8 mouse cellular contexts compared by ENCODE assay signal in the genomic region with DNA sequence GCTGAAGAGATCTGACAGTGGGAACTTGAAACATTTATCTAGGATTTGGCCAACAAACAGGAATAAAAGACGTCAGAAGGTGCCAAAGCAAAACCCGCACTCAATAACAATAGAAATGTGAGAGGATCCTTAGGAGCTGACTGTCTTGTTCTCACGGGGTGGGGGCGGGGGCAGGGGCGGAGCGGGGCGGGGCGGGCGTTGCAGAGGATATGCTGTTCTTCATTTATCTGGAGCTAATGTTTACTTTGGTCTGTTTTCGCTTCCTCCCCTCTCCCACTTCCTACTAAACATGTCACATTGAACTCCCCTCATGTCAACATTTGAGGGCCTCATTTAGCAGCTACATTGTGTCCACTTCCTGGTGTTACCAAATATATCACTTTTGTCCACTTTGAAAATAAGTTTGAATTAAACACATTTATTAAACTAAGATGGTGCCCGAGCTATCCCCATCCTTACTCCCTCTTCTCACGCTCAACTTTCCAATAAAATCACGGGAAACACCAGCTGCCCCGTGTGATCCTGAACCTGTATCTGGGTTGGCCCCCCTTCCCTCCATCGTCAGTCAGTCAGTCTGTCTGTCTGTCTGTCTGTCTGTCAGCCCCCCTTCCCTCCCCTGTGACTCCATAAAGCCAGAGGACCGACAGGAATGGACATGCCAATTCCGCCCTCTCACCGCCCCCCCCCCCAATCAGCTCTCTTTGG. TPM values are rescaled to one million over a fixed set of nuclear protein-coding genes. Genes with fewer than 3 reads are reported as not detected.
A peak's percentile ranks its signal among the peaks of the same experiment; 100 is the strongest.
DNase-seq lines count a peak whose midpoint lies in the region; ATAC-seq and TF ChIP-seq lines count a peak whose summit lies in the region.
"Had no signal": no experiment of that assay in that cellular context is flagged by ENCODE, and none has a peak within 500 bp of the region (broad histone marks: within the 10 kb centered on the region; RNA-seq: fewer than 3 reads in every experiment).

No protein-coding gene starts in this region.

- peak overlapping the region; percentile 40 to 58 for H3K4me3 ChIP-seq in MEL (ENCODE audit: control insufficient read depth in 1 of 2, insufficient read depth in 1 of 2, low read depth in 2 of 2, low read length in 2 of 2)
- peak overlapping the region; percentile 24; the same call in 1 of the 2 replicates for H3K4me3 ChIP-seq in lung, embryonic 16.5 days (ENCODE audit: low read length)
- H3K4me3 ChIP-seq: limb, embryonic 13.5 days had no signal

- no peak overlapping the region for H3K9ac ChIP-seq in MEL (ENCODE audit: control insufficient read depth, low read depth, low read length, poor library complexity, severe bottlenecking)
- no peak overlapping the region for H3K9ac ChIP-seq in lung, embryonic 16.5 days (ENCODE audit: low read length)
- H3K9ac ChIP-seq: limb, embryonic 13.5 days had no signal

- 21% methylated on average over 18 of the region's 18 CpGs for WGBS in lung, embryonic 16.5 days

- peaks cover 2% of the 10 kb centered on the region in 2 experiments; a peak in 3 of 4 replicates for H3K27me3 ChIP-seq in MEL (ENCODE audit: control insufficient read depth in 1 of 2, insufficient read depth in 2 of 2, low read length in 2 of 2)
- H3K27me3 ChIP-seq in lung, embryonic 16.5 days (ENCODE audit: control insufficient read depth, insufficient read depth, low read depth, low read length) = no peaks in the 10 kb centered on the region
- H3K27me3 ChIP-seq: limb, embryonic 13.5 days had no signal

- H3K9me3 ChIP-seq in MEL (replicated peaks; ENCODE audit: insufficient read depth, low read length) = no peaks in the 10 kb centered on the region
- no peaks in the 10 kb centered on the region for H3K9me3 ChIP-seq in lung, embryonic 16.5 days (ENCODE audit: control insufficient read depth, low read length)
- H3K9me3 ChIP-seq: limb, embryonic 13.5 days had no signal

- TF ChIP-seq EP300 in MEL (IDR thresholded peaks at IDR 0.05; ENCODE audit: low read depth in 1 of 2, low read length in 2 of 2) = no peak

- H3K36me3 ChIP-seq in MEL (ENCODE audit: control insufficient read depth in 1 of 2, insufficient read depth in 2 of 2, low read length in 2 of 2) = no peaks in the 10 kb centered on the region
- no peaks in the 10 kb centered on the region for H3K36me3 ChIP-seq in lung, embryonic 16.5 days (ENCODE audit: control insufficient read depth, insufficient read depth, low read length)
- H3K36me3 ChIP-seq: limb, embryonic 13.5 days had no signal

- no peak for TF ChIP-seq POLR2A in MEL (IDR thresholded peaks at IDR 0.05; ENCODE audit: control insufficient read depth in 1 of 2, insufficient read depth in 1 of 2, low read depth in 1 of 2, low read length in 2 of 2, poor library complexity in 1 of 2)

- H3K27ac ChIP-seq in MEL (ENCODE audit: control insufficient read depth, low read depth, low read length) = no peak overlapping the region
- peak overlapping the region; percentile 81 for H3K27ac ChIP-seq in lung, embryonic 16.5 days (ENCODE audit: low read length)
- H3K27ac ChIP-seq: limb, embryonic 13.5 days had no signal

- TF ChIP-seq CTCF in MEL (IDR thresholded peaks at IDR 0.05 in 2 of 3, conservative IDR thresholded peaks at IDR 0.05 in 1 of 3; ENCODE audit: control insufficient read depth in 1 of 3, insufficient read depth in 1 of 3, low read depth in 2 of 3, low read length in 3 of 3, poor library complexity in 1 of 3, severe bottlenecking in 1 of 3) = no peak

- ATAC-seq in lung, embryonic 16.5 days (ENCODE audit: low read depth) = peak; percentile 78

- H3K4me1 ChIP-seq in MEL (ENCODE audit: control insufficient read depth in 1 of 2, insufficient read depth in 2 of 2, low read length in 2 of 2) = peaks cover 3 to 10% of the 10 kb centered on the region in 2 experiments; a peak in 3 of 4 replicates
- H3K4me1 ChIP-seq in lung, embryonic 16.5 days (replicated peaks; ENCODE audit: control insufficient read depth, insufficient read depth, low read length) = peaks cover 15% of the 10 kb centered on the region
- H3K4me1 ChIP-seq: limb, embryonic 13.5 days had no signal

- DNase-seq in 416B (ENCODE audit: low read depth) (peak; percentile 45), MEL (ENCODE audit: low read depth, low spot score) (peak; percentile 41)
- DNase-seq in kidney, adult 11 months = peak; percentile 47
- DNase-seq in cerebellum, adult 18-20 months = no peak
- DNase-seq in layer of hippocampus, postnatal 36 days = no peak
- DNase-seq in ovary, postnatal 36 days (ENCODE audit: low spot score) = no peak

- H3K79me2 ChIP-seq in MEL (ENCODE audit: control insufficient read depth, insufficient read depth, low read length, poor library complexity) = no peaks in the 10 kb centered on the region

- no peak for TF ChIP-seq RAD21 in MEL (IDR thresholded peaks at IDR 0.05; ENCODE audit: low read depth, low read length)

- H3K4me2 ChIP-seq in lung, embryonic 16.5 days (ENCODE audit: low read depth, low read length) = peak overlapping the region; percentile 43
- H3K4me2 ChIP-seq: limb, embryonic 13.5 days had no signal

TF ChIP-seq in MEL, 35 proteins besides CTCF, POLR2A, EP300 and RAD21:
- TF ChIP-seq ZMIZ1 (IDR thresholded peaks at IDR 0.05; ENCODE audit: low read depth, low read length) = no peak
- TF ChIP-seq SIN3A (IDR thresholded peaks at IDR 0.05; ENCODE audit: low read length) = peak; percentile 56
- TF ChIP-seq HCFC1 (IDR thresholded peaks at IDR 0.05; ENCODE audit: low read depth, low read length) = 0 out of 2 replicates have a peak, but pooled peaks have one; percentile 19
- TF ChIP-seq ELF1 (IDR thresholded peaks at IDR 0.05; ENCODE audit: low read depth, low read length) = 0 out of 2 replicates have a peak, but pooled peaks have one; percentile 10
- TF ChIP-seq MAZ (IDR thresholded peaks at IDR 0.05; ENCODE audit: low read depth, low read length) = peak; percentile 68; the same call in 1 of the 2 replicates
- TF ChIP-seq MXI1 (IDR thresholded peaks at IDR 0.05; ENCODE audit: low read depth, low read length) = peak; percentile 46; the same call in 1 of the 2 replicates
- no peak for TF ChIP-seq NRF1 (IDR thresholded peaks at IDR 0.05; ENCODE audit: insufficient read depth, low read depth, low read length, poor library complexity, severe bottlenecking)
- TF ChIP-seq MAX (IDR thresholded peaks at IDR 0.05; ENCODE audit: low read length) = peak; percentile 35; the same call in 1 of the 2 replicates
- no peak for TF ChIP-seq USF2 (IDR thresholded peaks at IDR 0.05; ENCODE audit: borderline replicate concordance in 1 of 2, insufficient read depth in 1 of 2, low read depth in 1 of 2, low read length in 2 of 2)

RNA-seq across cellular contexts. Expression of a gene that starts 47.9 kb away (rescaled TPM):
- total RNA-seq in MEL (2012; rRNA removed) = not detected in 2 replicates
- polyA plus RNA-seq in MEL (2012; ENCODE audit: insufficient read depth in 1 of 2, insufficient read length in 2 of 2, low read depth in 1 of 2, low replicate concordance in 2 of 2, missing spikeins in 1 of 2) = not detected
- 11.7 and 12.0 TPM in 2 replicates for polyA plus RNA-seq in lung, embryonic 16.5 days (2015; fragmentation: Nextera tagmentation; extraction: Ambion mirVana)
- 1 to 10 TPM; 2.2 to 4.2 TPM for total RNA-seq in layer of hippocampus, postnatal 36 days (2021)

Comparison
In these comparisons a context has a peak if more than half of its experiments do, and no peak if none do; other contexts are left out.
1. DNase-seq: peak in 416B (single experiment), MEL (single experiment) and kidney, adult 11 months (single experiment); none in cerebellum, adult 18-20 months (0 of 2), layer of hippocampus, postnatal 36 days (0 of 2) and ovary, postnatal 36 days (single experiment).